Mouse (Mus musculus) neural tube, embryonic 14.5 days (tissue): Measurements from ENCODE around the gene Grxcr1. TPM values are rescaled to one million over a fixed set of nuclear protein-coding genes. Genes with fewer than 3 reads are reported as not detected.

ENCODE experiments used
- ATAC-seq: fragments of 200-750 bp; cut with Nextera tagmentation; 2 replicates; pipeline ENCODE4 v1.8.0; 2017; ENCODE audit warnings: low read depth, mild to moderate bottlenecking, moderate TSS enrichment, moderate library complexity
- H3K27ac ChIP-seq: fragments of 300-500 bp; sonication (generic); 2 replicates; pipeline ENCODE4 v1.5.1; 2014; ENCODE audit warnings: low read depth, mild to moderate bottlenecking, control low read depth, low read length, moderate library complexity, mixed read lengths
- H3K27me3 ChIP-seq: fragments of 300-500 bp; sonication (generic); 2 replicates; pipeline ENCODE4 v1.6.1; 2014; ENCODE audit warnings: low read length; ENCODE audit not compliant: control insufficient read depth, insufficient read depth
- H3K36me3 ChIP-seq: fragments of 300-500 bp; sonication (generic); 2 replicates; pipeline ENCODE4 v1.6.1; 2014; ENCODE audit warnings: low read length, mixed read lengths; ENCODE audit not compliant: control insufficient read depth, insufficient read depth
- H3K4me1 ChIP-seq: fragments of 300-500 bp; sonication (generic); 2 replicates; pipeline ENCODE4 v1.6.1; 2014; ENCODE audit warnings: low read length; ENCODE audit not compliant: control insufficient read depth, insufficient read depth
- H3K4me2 ChIP-seq: fragments of 300-500 bp; sonication (generic); 2 replicates; pipeline ENCODE4 v1.6.1; 2014; ENCODE audit warnings: mild to moderate bottlenecking, low read depth, low read length, control low read depth
- H3K4me3 ChIP-seq: fragments of 300-500 bp; sonication (generic); 2 replicates; pipeline ENCODE4 v1.5.1; 2014; ENCODE audit warnings: low read depth, low read length, control low read depth, mixed read lengths
- H3K9ac ChIP-seq: fragments of 300-500 bp; sonication (generic); replicated peaks from 2 replicates; pipeline ENCODE4 v1.6.1; 2014; ENCODE audit warnings: low read depth, mild to moderate bottlenecking, control low read depth, low read length, mixed read lengths
- H3K9me3 ChIP-seq: fragments of 300-500 bp; sonication (generic); 2 replicates; pipeline ENCODE4 v1.6.1; 2016; ENCODE audit warnings: low read length; ENCODE audit not compliant: control insufficient read depth
- WGBS: fragments of 180-500 bp; shearing (Covaris S2); extraction: QIAGEN DNeasy Blood & Tissue Kit; methylation state at CpG from one replicate; pipeline ENCODE4 v1.1.7; 2014; 5-methylcytosine and 5-hydroxymethylcytosine counted together
- polyA plus RNA-seq: library from polyadenylated mRNA; unstranded; fragments of >200 nt; fragmentation: Nextera tagmentation; extraction: Ambion mirVana; gene quantifications from 2 replicates; pipeline ENCODE4 v1.2.1, GENCODE M21; 2014

Gene Grxcr1
- polyA plus RNA-seq = not detected in 2 replicates

GRCm38 (mm10) chr5:68031744-68032143 lies at the start of gene Grxcr1:
Gene Grxcr1, plus strand, starts transcription at chr5:68031835.
- Histone ChIP-seq H3K4me2 (no peak within 1 kb of the TSS), H3K27ac (no peak within 1 kb of the TSS), H3K9me3 (no peaks in the 10 kb centered on the region), H3K27me3 (no peaks in the 10 kb centered on the region), H3K9ac (no peak within 1 kb of the TSS), H3K36me3 (no peaks in the 10 kb centered on the region), H3K4me1 (no peaks in the 10 kb centered on the region), H3K4me3 (no peak within 1 kb of the TSS)
- ATAC-seq = no peak
- 87% methylated on average over 6 of the region's 6 CpGs for WGBS

- ATAC-seq = no peak
- Histone ChIP-seq H3K9me3 (no peaks in the 10 kb centered on the region), H3K9ac (no peak overlapping the region), H3K4me1 (no peaks in the 10 kb centered on the region), H3K4me2 (no peak overlapping the region), H3K27me3 (no peaks in the 10 kb centered on the region), H3K4me3 (no peak overlapping the region), H3K27ac (no peak overlapping the region), H3K36me3 (no peaks in the 10 kb centered on the region)
- 43% methylated on average over 3 of the region's 3 CpGs for WGBS
Measured at GRCm38 (mm10) chr5:67981946-67982526, 49.6 kb upstream of the Grxcr1 start.

DNA sequence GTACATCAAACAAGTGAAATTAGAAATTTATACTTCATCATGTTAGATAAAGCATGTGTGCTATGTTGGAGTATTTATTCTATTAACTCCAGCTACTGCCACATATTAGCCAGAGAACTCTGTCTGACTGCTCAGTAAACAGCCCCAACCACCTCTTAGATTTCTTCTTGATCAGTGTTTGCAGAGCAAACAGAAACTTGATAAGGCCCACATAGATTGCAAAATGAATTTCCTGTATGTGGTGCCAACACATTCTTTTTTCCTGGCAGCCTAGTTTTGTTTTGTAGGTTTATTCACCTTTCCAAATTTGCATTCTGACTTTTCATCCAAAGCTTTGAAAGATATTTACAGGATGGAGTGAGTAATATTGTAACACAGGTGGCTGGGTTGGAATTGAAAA lies 41.2 kb upstream of the Grxcr1 start:
- Histone ChIP-seq H3K4me1 (no peaks in the 10 kb centered on the region), H3K9ac (no peak overlapping the region), H3K4me3 (no peak overlapping the region), H3K36me3 (no peaks in the 10 kb centered on the region), H3K27ac (no peak overlapping the region), H3K9me3 (no peaks in the 10 kb centered on the region), H3K27me3 (no peaks in the 10 kb centered on the region), H3K4me2 (no peak overlapping the region)
- no peak for ATAC-seq

GRCm38 (mm10) chr5:68002611-68003010 lies 29.0 kb upstream of the Grxcr1 start:
- 94% methylated on average over 6 of the region's 6 CpGs for WGBS
- Histone ChIP-seq H3K4me2 (no peak overlapping the region), H3K4me3 (no peak overlapping the region), H3K27ac (no peak overlapping the region), H3K27me3 (no peaks in the 10 kb centered on the region), H3K9me3 (no peaks in the 10 kb centered on the region), H3K4me1 (no peaks in the 10 kb centered on the region), H3K36me3 (no peaks in the 10 kb centered on the region), H3K9ac (no peak overlapping the region)
- no peak for ATAC-seq

- H3K9ac ChIP-seq = no peak overlapping the region
- 0 out of 2 replicates have a peak overlapping the region, but pooled peaks have one; percentile 12 for H3K27ac ChIP-seq
- no peaks in the 10 kb centered on the region for H3K9me3 ChIP-seq
- H3K4me1 ChIP-seq = no peaks in the 10 kb centered on the region
- H3K4me3 ChIP-seq = no peak overlapping the region
- H3K27me3 ChIP-seq = no peaks in the 10 kb centered on the region
- H3K4me2 ChIP-seq = no peak overlapping the region
- ATAC-seq = no peak
- 10% methylated on average over 2 of the region's 2 CpGs for WGBS
- no peaks in the 10 kb centered on the region for H3K36me3 ChIP-seq
Measured at GRCm38 (mm10) chr5:68003904-68004303, 27.7 kb upstream of the Grxcr1 start.

GRCm38 (mm10) chr5:68004419-68004818 lies 27.2 kb upstream of the Grxcr1 start:
- Histone ChIP-seq H3K9me3 (no peaks in the 10 kb centered on the region), H3K36me3 (no peaks in the 10 kb centered on the region), H3K4me2 (no peak overlapping the region), H3K9ac (no peak overlapping the region), H3K27ac (no peak overlapping the region), H3K4me1 (no peaks in the 10 kb centered on the region), H3K27me3 (no peaks in the 10 kb centered on the region), H3K4me3 (no peak overlapping the region)
- 76% methylated on average over 2 of the region's 2 CpGs for WGBS
- ATAC-seq = no peak

GRCm38 (mm10) chr5:68007074-68007473 lies 24.6 kb upstream of the Grxcr1 start:
- no peak overlapping the region for H3K4me3 ChIP-seq
- H3K9me3 ChIP-seq = no peaks in the 10 kb centered on the region
- no peaks in the 10 kb centered on the region for H3K4me1 ChIP-seq
- H3K9ac ChIP-seq = no peak overlapping the region
- ATAC-seq = no peak
- H3K36me3 ChIP-seq = no peaks in the 10 kb centered on the region
- no peak overlapping the region for H3K27ac ChIP-seq
- H3K4me2 ChIP-seq = no peak overlapping the region
- no peaks in the 10 kb centered on the region for H3K27me3 ChIP-seq
- WGBS = 85% methylated on average over 4 of the region's 4 CpGs

DNA sequence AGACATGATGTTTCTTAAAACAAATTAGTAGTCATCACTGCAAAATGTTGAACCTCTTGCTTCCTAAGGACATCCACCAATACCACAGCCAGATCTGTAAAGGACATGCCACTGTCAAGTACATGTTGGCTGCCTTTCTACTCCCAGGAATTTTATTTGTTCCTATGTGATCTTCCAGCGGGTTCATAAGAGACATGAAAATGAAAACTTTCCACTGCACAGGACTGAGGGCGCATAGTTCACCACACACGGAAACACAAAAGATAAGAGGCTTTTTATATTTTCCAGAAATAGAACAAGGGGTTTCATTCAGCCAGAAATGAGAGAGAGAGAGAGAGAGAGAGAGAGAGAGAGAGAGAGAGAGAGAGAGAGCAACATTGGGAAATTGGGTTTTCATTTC lies 20.1 kb upstream of the Grxcr1 start:
- Histone ChIP-seq H3K27ac (no peak overlapping the region), H3K4me3 (no peak overlapping the region), H3K27me3 (no peaks in the 10 kb centered on the region), H3K36me3 (no peaks in the 10 kb centered on the region), H3K4me1 (no peaks in the 10 kb centered on the region), H3K9me3 (no peaks in the 10 kb centered on the region), H3K4me2 (no peak overlapping the region), H3K9ac (no peak overlapping the region)
- WGBS = 83% methylated on average over 3 of the region's 3 CpGs
- no peak for ATAC-seq

- peak; percentile 70 for ATAC-seq
- Histone ChIP-seq H3K4me2 (no peak overlapping the region), H3K27ac (no peak overlapping the region), H3K9ac (no peak overlapping the region), H3K4me1 (no peaks in the 10 kb centered on the region), H3K9me3 (no peaks in the 10 kb centered on the region), H3K27me3 (no peaks in the 10 kb centered on the region), H3K4me3 (no peak overlapping the region), H3K36me3 (no peaks in the 10 kb centered on the region)
- 19% methylated on average over 4 of the region's 4 CpGs for WGBS
Measured at GRCm38 (mm10) chr5:68012618-68013017, 19.0 kb upstream of the Grxcr1 start.
